Mouse (Mus musculus) CH12.LX (cell line): ENCODE results near the gene Lpin2. TPM values are rescaled to one million over a fixed set of nuclear protein-coding genes. Genes with fewer than 3 reads are reported as not detected.

Experiments
- DNase-seq: peaks from one replicate; pipeline ENCODE4 v3.0.0-alpha.2; 2013; ENCODE audit errors: extremely low read depth
- H3K27ac ChIP-seq: 2 replicates; pipeline ENCODE4 v1.5.1; 2012; ENCODE audit warnings: low read depth, mild to moderate bottlenecking, control low read depth, moderate library complexity; ENCODE audit not compliant: insufficient read depth
- H3K27me3 ChIP-seq: replicated peaks from 2 replicates; pipeline ENCODE3; 2012; ENCODE audit warnings: inconsistent platforms
- H3K36me3 ChIP-seq, 2 experiments: replicated peaks in 1 of 2; 2 replicates each; pipeline versions ENCODE3 to v1.6.1; 2012; ENCODE audit warnings: inconsistent platforms in 1 of 2, low read length in 1 of 2, mild to moderate bottlenecking in 1 of 2, mixed read lengths in 1 of 2, moderate library complexity in 1 of 2; ENCODE audit not compliant: control insufficient read depth in 1 of 2, insufficient read depth in 1 of 2
- H3K4me1 ChIP-seq, 2 experiments: 2 replicates each; pipeline ENCODE4 v1.6.1; 2012; ENCODE audit warnings: inconsistent platforms in 1 of 2, moderate library complexity in 1 of 2; ENCODE audit not compliant: insufficient read depth in 2 of 2, control insufficient read depth in 1 of 2
- H3K4me2 ChIP-seq: 2 replicates; pipeline ENCODE4 v1.6.1; 2012; ENCODE audit warnings: low read depth, mild to moderate bottlenecking, control low read depth; ENCODE audit not compliant: poor library complexity, insufficient read depth, severe bottlenecking
- H3K4me3 ChIP-seq, 3 experiments: fragments of 150-350 bp in 1 of 3; sonication (generic) in 1 of 3; replicated peaks in 1 of 3; 2 replicates each; pipeline versions ENCODE3 to v1.5.1; 2011 to 2012; ENCODE audit warnings: low read depth in 2 of 3, low read length in 2 of 3, mild to moderate bottlenecking in 2 of 3, moderate library complexity in 2 of 3, control low read depth in 1 of 3, improper control_type of control experiment in 1 of 3, inconsistent platforms in 1 of 3, mixed read lengths in 1 of 3; ENCODE audit not compliant: poor library complexity in 1 of 3
- H3K79me2 ChIP-seq: replicated peaks from 2 replicates; pipeline ENCODE4 v1.6.1; 2012; ENCODE audit warnings: mild to moderate bottlenecking, moderate library complexity; ENCODE audit not compliant: control insufficient read depth, poor library complexity, insufficient read depth, severe bottlenecking; ENCODE audit errors: extremely low read depth
- H3K9ac ChIP-seq: 2 replicates; pipeline ENCODE4 v1.6.1; 2012; ENCODE audit warnings: low read depth, mild to moderate bottlenecking, control low read depth, moderate library complexity; ENCODE audit not compliant: insufficient read depth
- H3K9me3 ChIP-seq: replicated peaks from 2 replicates; pipeline ENCODE3; 2012; ENCODE audit warnings: low read length, inconsistent platforms, mixed read lengths
- E2F4 ChIP-seq: IDR thresholded peaks from 2 replicates; pipeline ENCODE4 v1.6.1; 2011; ENCODE audit warnings: low read depth, low read length, improper control_type of control experiment; ENCODE audit not compliant: insufficient replicate concordance
- EP300 ChIP-seq: IDR thresholded peaks from 2 replicates; pipeline ENCODE4 v1.6.1; 2011; ENCODE audit warnings: low read length, improper control_type of control experiment
- IRF4 ChIP-seq: IDR thresholded peaks from 2 replicates; pipeline ENCODE4 v1.6.1; 2014; ENCODE audit warnings: low read depth, mild to moderate bottlenecking, inconsistent platforms, low read length, improper control_type of control experiment
- JUN ChIP-seq: IDR thresholded peaks from 2 replicates; pipeline ENCODE4 v1.6.1; 2011; ENCODE audit warnings: low read depth, mild to moderate bottlenecking, low read length, improper control_type of control experiment, moderate library complexity; ENCODE audit not compliant: insufficient read depth
- JUND ChIP-seq: conservative IDR thresholded peaks from 2 replicates; pipeline ENCODE4 v1.6.1; 2011; ENCODE audit warnings: low read depth, low read length, improper control_type of control experiment
- KAT2A ChIP-seq: IDR thresholded peaks from 2 replicates; pipeline ENCODE4 v1.6.1; 2012; ENCODE audit warnings: low read length, improper control_type of control experiment, inconsistent platforms; ENCODE audit not compliant: insufficient replicate concordance
- MAZ ChIP-seq: IDR thresholded peaks from 2 replicates; pipeline ENCODE4 v1.6.1; 2012; ENCODE audit warnings: low read depth, mild to moderate bottlenecking, inconsistent platforms, low read length, improper control_type of control experiment, moderate library complexity
- MEF2A ChIP-seq: IDR thresholded peaks from 2 replicates; pipeline ENCODE4 v1.6.1; 2014; ENCODE audit warnings: low read depth, mild to moderate bottlenecking, inconsistent platforms, low read length, improper control_type of control experiment, borderline replicate concordance
- NELFE ChIP-seq: IDR thresholded peaks from 2 replicates; pipeline ENCODE4 v1.6.1; 2011; ENCODE audit warnings: low read depth, low read length, improper control_type of control experiment
- PAX5 ChIP-seq: IDR thresholded peaks from 2 replicates; pipeline ENCODE4 v1.6.1; 2012; ENCODE audit warnings: low read length, inconsistent platforms, mixed read lengths
- POLR2AphosphoS2 ChIP-seq: IDR thresholded peaks from 2 replicates; pipeline ENCODE4 v1.6.1; 2011; ENCODE audit warnings: low read depth, low read length, improper control_type of control experiment
- RAD21 ChIP-seq: IDR thresholded peaks from 2 replicates; pipeline ENCODE4 v1.6.1; 2011; ENCODE audit warnings: low read depth, mild to moderate bottlenecking, low read length, improper control_type of control experiment, moderate library complexity
- RCOR1 ChIP-seq: conservative IDR thresholded peaks from 2 replicates; pipeline ENCODE4 v1.6.1; 2012; ENCODE audit warnings: low read depth, mild to moderate bottlenecking, inconsistent platforms, low read length, improper control_type of control experiment
- SIN3A ChIP-seq: IDR thresholded peaks from 2 replicates; pipeline ENCODE4 v1.6.1; 2012; ENCODE audit warnings: low read length, improper control_type of control experiment, inconsistent platforms
- SMC3 ChIP-seq: IDR thresholded peaks from 2 replicates; pipeline ENCODE4 v1.6.1; 2011; ENCODE audit warnings: low read depth, low read length, improper control_type of control experiment
- TBP ChIP-seq: conservative IDR thresholded peaks from 2 replicates; pipeline ENCODE4 v1.6.1; 2011; ENCODE audit warnings: low read depth, low read length, improper control_type of control experiment
- TCF12 ChIP-seq: IDR thresholded peaks from 2 replicates; pipeline ENCODE4 v1.6.1; 2014; ENCODE audit warnings: low read depth, mild to moderate bottlenecking, inconsistent platforms, low read length, improper control_type of control experiment
- UBTF ChIP-seq: IDR thresholded peaks from 2 replicates; pipeline ENCODE4 v1.6.1; 2012; ENCODE audit warnings: low read depth, mild to moderate bottlenecking, inconsistent platforms, low read length, improper control_type of control experiment, moderate library complexity
- USF1 ChIP-seq: IDR thresholded peaks from 2 replicates; pipeline ENCODE4 v1.6.1; 2014; ENCODE audit warnings: low read depth, mild to moderate bottlenecking, inconsistent platforms, low read length, improper control_type of control experiment
- USF2 ChIP-seq: conservative IDR thresholded peaks from 2 replicates; pipeline ENCODE4 v1.6.1; 2011; ENCODE audit warnings: low read depth, low read length, improper control_type of control experiment
- ZC3H11A ChIP-seq: IDR thresholded peaks from 2 replicates; pipeline ENCODE4 v1.6.1; 2012; ENCODE audit warnings: low read depth, mild to moderate bottlenecking, inconsistent platforms, low read length, improper control_type of control experiment
- dilution Hi-C: fragments of 300-500 bp; cut with MboI; formaldehyde crosslinking; loops from 2 replicates; pipeline ENCODE4 v1.14.3; 2020; ENCODE audit warnings: low sequenced_read_pairs; ENCODE audit not compliant: extremely low pct_unique_long_range_greater_than_20kb, extremely low pct_ligation_motif_present
- in situ Hi-C: fragments of 300-500 bp; cut with MboI; formaldehyde crosslinking; loops from 3 replicates; pipeline ENCODE4 v1.14.3; 2019; ENCODE audit warnings: low sequenced_read_pairs, low pct_ligation_motif_present, low pct_unique_long_range_greater_than_20kb, mixed read lengths
- polyA plus RNA-seq: library from polyadenylated mRNA; unstranded; fragments of >175 nt; gene quantifications from 2 replicates; pipeline ENCODE4 v1.2.1, GENCODE M21; 2012; ENCODE audit warnings: low read depth; ENCODE audit not compliant: insufficient read length
- total RNA-seq, 2 experiments: library from RNA; depleted of rRNA; stranded (reverse); fragments of 300-350 nt in 1 of 2; fragments of >200 nt in 1 of 2; gene quantifications; 2 replicates each; pipeline ENCODE4 v1.2.3; 2012 to 2014

Gene Lpin2
- total and polyA plus RNA-seq, 3 experiments, result 25.4 to 31.4 (median 28.1) TPM

DNA sequence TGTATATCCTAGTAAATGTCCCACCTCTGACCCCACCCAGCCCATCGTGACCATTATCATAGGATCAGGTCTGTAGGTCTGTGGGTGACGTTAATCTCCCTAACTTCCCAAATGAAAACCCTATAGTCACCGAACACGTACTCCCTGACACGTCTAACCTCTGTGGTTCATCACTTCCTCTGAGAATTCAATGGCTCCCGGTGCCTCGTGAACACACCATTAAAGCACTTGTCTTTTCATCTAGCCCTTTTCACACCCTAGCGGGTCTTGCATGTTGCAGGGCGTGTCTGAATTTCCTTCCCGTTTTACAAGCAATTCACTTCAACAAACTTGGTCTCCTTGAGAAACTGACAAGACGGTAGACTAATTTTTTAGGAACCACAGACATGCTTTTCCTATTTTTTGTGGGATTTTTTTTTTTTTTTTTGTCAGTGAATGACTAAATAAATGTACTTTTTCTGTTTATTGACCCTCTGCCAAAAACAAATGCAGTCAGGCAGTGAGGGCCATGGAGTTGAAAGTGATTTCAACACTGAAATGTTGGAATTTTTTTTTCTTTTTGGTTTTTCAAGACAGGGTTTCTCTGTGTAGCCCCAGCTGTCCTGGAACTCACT lies 105.9 kb downstream of the Lpin2 start:
- Histone ChIP-seq H3K27ac (no peak overlapping the region), H3K27me3 (no peaks in the 10 kb centered on the region), H3K9me3 (no peaks in the 10 kb centered on the region), H3K4me2 (no peak overlapping the region), H3K36me3 (no peaks in the 10 kb centered on the region), H3K79me2 (no peaks in the 10 kb centered on the region), H3K4me1 (peaks cover 3 to 4% of the 10 kb centered on the region in 2 experiments; a peak in 2 of 4 replicates), H3K4me3 (no peak overlapping the region), H3K9ac (no peak overlapping the region)
- in situ Hi-C loops, result no loop called here
- dilution Hi-C loops, result no loop called here
- TF ChIP-seq IRF4 (no peak), USF2 (no peak), SMC3 (no peak), KAT2A (no peak), EP300 (no peak)
- DNase-seq, result no peak

DNA sequence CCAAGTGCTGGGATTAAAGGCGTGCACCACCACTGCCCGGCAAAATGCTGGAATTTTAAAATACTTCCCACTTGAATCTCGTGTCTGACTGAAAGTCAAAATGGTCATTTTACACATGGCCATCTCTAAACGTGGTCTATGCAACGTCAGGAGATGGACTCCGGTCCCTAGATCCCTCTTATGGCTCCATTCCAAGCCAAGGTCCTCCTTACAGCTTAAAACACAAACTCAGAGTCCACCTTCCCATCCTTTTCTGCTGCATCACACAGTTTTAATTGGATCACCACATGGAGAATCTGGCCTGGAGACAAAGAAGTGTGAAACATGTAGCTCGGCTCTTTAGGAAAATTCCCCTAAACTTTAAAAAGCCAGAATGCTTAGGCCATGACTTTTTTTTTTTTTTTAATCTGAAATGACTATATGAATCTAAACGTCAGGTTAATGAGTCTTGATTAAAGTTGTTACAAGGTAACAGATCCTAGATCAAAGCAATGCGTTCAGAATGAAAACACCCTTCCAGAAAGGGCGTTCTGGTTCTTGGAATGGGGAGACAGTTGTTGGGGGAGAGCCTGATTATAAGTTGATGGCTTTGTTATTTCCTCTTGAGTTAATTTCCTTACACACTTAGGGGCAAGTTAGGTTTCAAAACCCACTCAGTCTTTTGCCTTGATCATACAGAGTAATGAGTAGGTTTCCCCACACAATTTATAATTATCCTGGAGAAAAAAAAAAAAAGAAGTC lies 106.6 kb downstream of the Lpin2 start:
- dilution Hi-C loops (no loop called here), in situ Hi-C loops (no loop called here)
- Histone ChIP-seq H3K4me2 (no peak overlapping the region), H3K9ac (no peak overlapping the region), H3K9me3 (no peaks in the 10 kb centered on the region), H3K27ac (no peak overlapping the region), H3K27me3 (no peaks in the 10 kb centered on the region), H3K36me3 (no peaks in the 10 kb centered on the region), H3K4me1 (peaks cover under 1 to 3% of the 10 kb centered on the region in 2 experiments; a peak in 2 of 4 replicates), H3K4me3 (no peak overlapping the region), H3K79me2 (no peaks in the 10 kb centered on the region)
- DNase-seq, result no peak
- TF ChIP-seq MAZ (no peak), ZC3H11A (no peak), SIN3A (no peak), POLR2AphosphoS2 (no peak), JUN (no peak), TBP (no peak), E2F4 (no peak), KAT2A (no peak), MEF2A (no peak), PAX5 (no peak), TCF12 (no peak), UBTF (no peak), JUND (no peak), SMC3 (no peak), NELFE (no peak), USF1 (no peak), RAD21 (no peak), USF2 (no peak), RCOR1 (no peak), EP300 (no peak)
